Mouse (Mus musculus): ENCODE measurements at regions not wholly inside any gene's neighbourhood (a gene's known extent, or its start where the extent isn't known, plus 50 kb on each side); places are given as distances from the start of the nearest gene placed in this dataset.
A peak's percentile ranks its signal among the peaks of the same experiment; 100 is the strongest.

DNA sequence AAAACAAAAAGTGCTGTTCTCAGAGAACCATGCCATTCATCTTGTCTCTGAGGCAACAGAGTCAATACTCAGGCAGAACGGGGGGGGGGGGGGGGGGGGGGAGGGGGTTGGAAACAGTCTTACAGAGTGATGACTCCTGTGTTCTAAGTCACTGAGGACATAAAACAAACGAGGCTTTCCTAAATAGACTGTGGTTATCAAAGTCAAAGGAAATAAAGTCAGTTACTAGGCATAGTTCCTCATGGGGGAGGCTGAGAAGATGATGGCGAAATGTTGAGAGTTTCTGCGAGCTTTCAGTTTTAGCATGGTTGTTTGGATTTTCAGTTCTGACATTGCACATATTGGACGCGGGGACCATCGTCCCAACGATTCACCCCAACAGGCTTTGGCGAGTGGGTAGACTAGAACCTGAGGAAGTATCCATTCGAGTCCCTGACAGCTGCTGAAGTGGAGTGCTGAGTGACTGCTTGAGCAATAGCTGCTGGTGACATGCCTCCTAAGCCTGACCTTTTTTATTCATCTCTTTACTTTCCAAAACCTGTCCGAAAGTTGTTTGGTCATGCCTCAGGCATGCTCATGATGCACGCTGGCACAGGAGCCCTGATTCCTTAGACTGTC, 109.2 kb upstream of the Serp2 start:
- H3K4me3 ChIP-seq, result no peak overlapping the region
- no peak for TF ChIP-seq CTCF (conservative IDR thresholded peaks at IDR 0.05)
- H3K27ac ChIP-seq, result no peak overlapping the region
- no peak for DNase-seq (ENCODE audit: low spot score in 2 of 2)

DNA sequence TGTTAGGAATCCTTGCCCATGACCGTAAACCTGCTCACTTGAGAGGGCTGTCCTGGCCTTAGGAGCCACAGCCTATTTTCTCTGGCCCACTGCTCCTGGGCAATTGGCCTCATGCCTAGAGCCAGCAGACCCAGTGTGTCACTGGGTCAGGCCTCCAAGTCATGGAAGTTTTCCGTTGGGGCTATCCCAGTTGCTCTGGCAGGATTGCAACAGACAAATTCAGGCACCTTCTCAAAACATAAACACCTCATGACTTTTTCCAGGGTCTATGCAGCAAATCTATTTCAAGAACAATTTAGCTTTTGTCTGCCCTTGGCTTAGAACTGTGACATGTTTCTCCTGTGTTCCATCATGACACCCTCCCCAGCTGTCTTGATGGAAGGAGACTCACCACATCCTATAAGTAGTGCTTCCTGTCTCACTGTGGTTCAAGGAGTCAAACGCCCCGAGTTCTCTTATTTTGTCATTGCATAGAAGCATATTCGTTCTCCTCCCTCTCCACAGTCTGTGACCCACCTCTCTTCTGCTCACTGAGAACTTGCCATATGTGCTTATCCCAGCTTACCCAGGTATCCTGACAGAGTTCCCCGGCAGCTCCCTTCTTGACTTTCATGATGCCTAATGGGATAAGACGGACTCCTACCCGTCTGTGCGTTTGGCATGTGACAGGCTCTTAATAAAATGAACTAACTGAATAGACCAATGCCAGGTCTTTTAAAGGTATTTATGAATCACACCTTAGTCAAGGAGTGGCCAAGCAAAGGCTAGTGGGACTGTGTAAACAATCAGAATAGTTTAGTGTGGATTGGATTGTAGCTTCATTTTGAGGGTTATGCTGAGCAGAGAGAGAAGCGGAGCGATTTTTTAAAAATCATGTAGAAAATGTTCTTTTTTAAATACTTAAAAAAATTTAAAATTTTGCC, 108.2 kb upstream of the Serp2 start:
- no peak for DNase-seq (ENCODE audit: low spot score in 2 of 2)
- Histone ChIP-seq H3K27ac (no peak overlapping the region), H3K4me3 (no peak overlapping the region)
- TF ChIP-seq CTCF (conservative IDR thresholded peaks at IDR 0.05), result no peak

DNA sequence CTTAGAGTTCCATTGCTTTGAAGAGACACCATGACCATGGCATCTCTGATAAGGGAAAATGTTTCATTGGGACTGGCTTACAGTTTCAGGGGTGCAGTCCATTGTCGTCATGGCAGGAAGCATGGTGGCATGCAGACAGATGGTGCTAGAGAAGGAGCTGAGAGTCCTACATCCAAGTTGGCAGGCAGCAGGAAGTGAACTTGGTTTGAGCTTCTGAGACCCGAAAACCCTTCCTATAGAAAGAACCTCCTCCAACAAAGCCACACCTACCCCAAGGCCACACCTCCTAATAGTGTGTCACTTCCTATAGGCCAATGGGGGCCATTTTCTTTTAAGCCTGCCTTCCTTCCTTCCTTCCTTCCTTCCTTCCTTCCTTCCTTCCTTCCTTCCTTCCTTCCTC, 107.1 kb upstream of the Serp2 start:
- Histone ChIP-seq H3K27ac (no peak overlapping the region), H3K4me3 (no peak overlapping the region)
- DNase-seq (ENCODE audit: low spot score in 2 of 2), result no peak
- no peak for TF ChIP-seq CTCF (conservative IDR thresholded peaks at IDR 0.05)

DNA sequence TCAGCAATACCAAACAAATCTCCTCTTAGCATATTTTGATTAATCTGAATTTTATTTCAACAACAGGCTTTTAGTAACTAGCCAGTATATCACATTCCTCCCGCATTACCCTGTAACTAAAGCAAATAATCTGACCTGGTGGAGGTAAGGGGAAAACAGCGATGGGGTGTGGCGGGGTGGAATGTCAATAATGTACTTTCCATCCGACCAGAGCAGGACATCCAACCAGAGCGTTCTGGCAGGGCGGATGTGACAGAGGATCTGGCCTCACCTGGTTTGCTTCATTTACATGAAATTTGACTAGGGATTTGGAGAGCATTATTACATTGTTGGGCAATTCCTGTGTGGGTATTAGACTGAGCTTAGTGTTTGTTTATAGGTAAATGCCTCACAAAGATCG, 106.2 kb upstream of the Serp2 start:
- no peak for TF ChIP-seq CTCF (conservative IDR thresholded peaks at IDR 0.05)
- H3K4me3 ChIP-seq, result no peak overlapping the region
- no peak for DNase-seq (ENCODE audit: low spot score in 2 of 2)
- H3K27ac ChIP-seq, result no peak overlapping the region

DNA sequence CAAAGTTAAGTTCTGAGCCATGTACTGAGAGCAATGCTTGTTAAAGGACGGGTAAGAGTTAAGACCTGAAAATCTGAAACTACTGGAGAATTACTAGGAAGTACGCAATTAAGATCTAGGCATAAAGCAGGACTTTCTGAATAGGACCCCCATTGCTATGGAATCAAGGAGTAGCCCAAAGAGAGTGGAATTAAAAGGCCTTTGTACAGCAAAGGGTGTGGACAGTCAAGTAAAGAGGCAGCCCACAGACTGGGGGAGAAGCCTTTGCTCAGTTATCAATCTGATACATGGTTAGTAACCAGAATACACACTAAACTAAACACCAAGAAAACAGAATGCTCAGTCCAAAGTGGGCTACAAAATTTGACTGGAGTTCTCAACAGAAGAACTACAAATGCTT, 104.2 kb upstream of the Serp2 start:
- DNase-seq (ENCODE audit: low spot score in 2 of 2), result no peak
- no peak overlapping the region for H3K4me3 ChIP-seq
- no peak for TF ChIP-seq CTCF (conservative IDR thresholded peaks at IDR 0.05)
- H3K27ac ChIP-seq, result no peak overlapping the region

DNA sequence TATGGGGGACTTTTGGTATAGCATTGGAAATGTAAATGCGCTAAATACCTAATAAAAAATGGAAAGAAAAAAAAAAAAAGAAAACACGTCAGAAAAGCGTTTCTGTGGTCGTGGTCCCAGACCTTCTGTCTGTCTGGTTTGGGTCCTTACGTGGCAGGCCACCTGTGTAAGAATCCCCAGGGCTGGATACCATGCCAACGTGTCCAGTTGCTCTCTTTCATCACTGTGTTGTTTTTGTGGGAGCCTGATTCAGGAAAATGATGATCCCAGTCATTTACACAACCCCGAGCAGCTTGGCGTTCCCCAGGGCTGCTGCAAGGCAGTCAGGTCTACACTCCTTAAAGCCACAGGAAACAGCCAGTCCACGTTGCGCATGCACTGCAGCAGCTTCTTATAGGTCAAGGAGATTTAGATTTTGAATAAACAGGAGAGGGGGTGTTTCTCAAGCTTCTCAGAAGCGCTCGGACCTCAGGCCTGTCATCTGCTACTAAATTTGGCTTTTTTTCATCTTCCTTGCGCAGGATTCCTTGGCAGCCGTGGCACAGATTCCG, 102.3 kb upstream of the Serp2 start:
- Histone ChIP-seq H3K27ac (no peak overlapping the region), H3K4me3 (no peak overlapping the region)
- no peak for DNase-seq (ENCODE audit: low spot score in 2 of 2)

DNA sequence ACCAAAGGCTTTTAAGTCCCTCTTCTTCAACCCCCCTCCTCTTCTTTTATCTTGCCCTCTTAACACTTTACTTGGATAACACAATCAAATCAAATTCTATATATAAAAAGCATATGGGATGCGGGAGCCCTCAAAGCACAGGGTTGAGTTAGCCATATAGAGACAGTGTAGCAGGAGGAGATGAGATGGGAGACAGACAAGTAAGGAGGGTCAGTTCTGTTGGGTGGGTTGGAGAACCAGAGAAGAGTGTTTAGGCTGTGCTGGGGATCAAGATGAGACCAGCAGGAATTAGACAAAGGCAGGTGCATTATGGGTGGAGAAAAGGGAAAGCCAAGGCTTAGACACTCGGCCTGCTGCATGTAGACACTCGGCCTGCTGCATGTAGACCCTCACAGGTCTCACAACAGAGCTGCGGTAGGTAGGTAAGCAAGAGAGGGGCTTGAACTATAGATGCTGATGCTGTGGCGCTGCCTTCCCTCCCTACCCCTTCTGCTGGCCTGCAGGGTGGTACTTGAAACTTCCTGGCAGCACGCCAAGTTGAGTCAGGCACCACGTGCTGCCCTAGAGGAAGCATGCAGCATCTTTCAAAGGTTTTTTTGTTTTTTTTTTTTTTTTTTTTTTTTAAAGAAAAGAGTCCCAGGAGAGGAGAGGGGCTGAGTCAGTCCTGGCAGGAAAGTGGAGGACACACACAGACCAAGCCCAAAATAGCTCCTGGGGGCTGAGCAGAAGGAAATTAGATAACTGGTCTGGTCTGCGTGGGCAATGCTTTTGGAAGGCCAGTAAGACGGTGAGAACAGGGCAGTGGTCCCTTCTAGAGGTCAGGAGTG, 101.3 kb upstream of the Serp2 start:
- no peak for DNase-seq (ENCODE audit: low spot score in 2 of 2)
- peak; percentile 48 for TF ChIP-seq CTCF (conservative IDR thresholded peaks at IDR 0.05)

More for the DNA sequence above, 102.3 kb upstream of the Serp2 start:
- TF ChIP-seq CTCF (conservative IDR thresholded peaks at IDR 0.05), result no peak

DNA sequence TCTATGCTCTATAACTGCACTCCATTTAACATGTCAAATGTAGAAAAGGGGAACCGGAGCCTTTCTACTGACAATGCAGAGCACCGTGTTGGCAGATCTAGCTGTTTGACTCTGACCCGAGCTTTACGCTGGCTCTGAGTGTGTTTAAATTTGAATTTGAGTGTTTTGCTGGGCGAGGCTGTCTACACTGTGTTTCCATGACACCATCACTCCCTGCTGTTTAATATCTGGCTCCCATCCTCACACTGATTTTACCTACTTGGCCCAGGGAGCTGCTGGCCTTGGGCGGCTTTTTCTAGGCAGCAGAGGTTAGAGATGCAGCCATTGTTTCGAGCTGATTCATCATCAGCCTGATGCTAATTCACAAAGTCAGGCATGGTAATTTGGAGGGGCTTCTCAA, 100.7 kb upstream of the Serp2 start:
- no peak overlapping the region for H3K4me3 ChIP-seq
- TF ChIP-seq CTCF (conservative IDR thresholded peaks at IDR 0.05), result no peak
- DNase-seq (ENCODE audit: low spot score in 2 of 2), result no peak
- peak overlapping the region; percentile 28 for H3K27ac ChIP-seq

More for the DNA sequence above, 101.3 kb upstream of the Serp2 start:
- peak overlapping the region; percentile 28 for H3K27ac ChIP-seq
- H3K4me3 ChIP-seq, result no peak overlapping the region

DNA sequence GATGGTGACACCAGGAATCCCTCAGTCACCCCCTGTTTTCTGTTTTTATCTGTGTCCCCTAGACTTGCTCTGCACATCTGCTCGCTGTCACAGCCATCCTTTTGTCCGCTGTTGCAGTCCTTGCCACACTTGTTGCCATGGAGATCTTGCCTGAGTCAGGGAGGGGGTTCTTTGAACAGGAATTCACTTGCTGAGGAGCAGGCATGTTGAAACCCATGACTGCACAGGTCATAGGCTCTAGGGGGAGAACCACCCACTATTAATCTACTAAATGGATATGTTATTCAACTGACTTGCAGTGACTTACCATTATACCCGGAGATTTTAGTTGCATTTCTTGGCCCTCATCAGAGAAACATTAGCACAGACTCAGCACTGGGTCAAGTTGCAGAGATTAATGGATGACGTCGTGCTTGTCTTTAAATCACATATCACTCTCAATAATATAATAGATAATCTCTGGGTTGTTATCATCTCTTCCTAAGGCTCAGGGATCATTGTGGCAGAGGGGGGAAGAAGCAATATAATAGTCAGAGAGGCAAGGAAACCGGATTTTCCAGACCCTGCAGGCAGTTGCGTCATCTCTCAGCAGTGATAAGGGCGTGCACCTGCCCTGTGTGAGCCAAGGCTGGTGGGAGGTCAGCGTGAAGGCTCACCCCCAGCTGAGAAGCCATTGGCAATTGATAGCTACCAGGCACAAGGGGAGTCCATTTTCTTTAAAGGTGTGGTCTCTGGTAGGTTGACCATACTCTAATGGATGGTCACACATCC, 95.9 kb upstream of the Serp2 start:
- Histone ChIP-seq H3K4me3 (no peak overlapping the region), H3K27ac (no peak overlapping the region)
- DNase-seq (ENCODE audit: low spot score in 2 of 2), result no peak
- no peak for TF ChIP-seq CTCF (conservative IDR thresholded peaks at IDR 0.05)

DNA sequence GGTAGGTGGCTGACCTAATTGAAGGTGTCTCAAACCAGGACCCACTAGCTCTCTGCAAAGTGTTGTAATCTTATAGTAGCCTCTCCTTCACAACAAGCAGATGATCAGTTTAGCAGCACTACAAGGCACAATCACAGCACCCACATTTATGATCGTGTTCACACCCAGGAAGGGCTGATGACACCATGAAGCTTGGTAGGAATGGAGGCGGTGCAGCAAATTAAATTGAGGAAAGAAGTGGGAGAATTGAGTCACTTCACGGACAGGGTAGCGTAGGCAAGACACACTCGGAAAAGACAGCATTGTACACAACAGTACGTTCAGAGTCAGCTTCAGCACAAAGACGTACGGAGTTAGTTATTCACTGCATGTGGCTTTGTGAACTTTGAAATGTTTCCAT, 94.4 kb upstream of the Serp2 start:
- no peak for TF ChIP-seq CTCF (conservative IDR thresholded peaks at IDR 0.05)
- DNase-seq (ENCODE audit: low spot score in 2 of 2), result no peak
- no peak overlapping the region for H3K4me3 ChIP-seq
- no peak overlapping the region for H3K27ac ChIP-seq

DNA sequence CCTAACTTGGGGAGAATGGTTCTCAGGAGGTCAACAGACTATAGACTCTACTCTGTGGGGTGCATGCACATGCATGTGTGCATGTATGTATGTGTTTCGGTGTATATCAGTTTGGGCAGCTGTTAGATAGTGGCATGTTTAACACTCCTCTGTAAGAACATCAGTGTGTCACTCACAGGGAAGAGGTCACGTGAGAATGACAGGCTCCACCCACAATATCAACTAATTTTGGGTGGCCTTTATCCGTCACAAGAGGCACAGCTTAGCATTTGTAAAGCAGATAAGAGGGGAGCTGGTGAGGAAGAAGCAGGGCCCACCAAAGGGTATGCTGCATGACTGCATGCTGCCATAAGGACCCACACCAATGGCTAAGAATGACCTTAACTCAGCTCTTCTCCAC, 93.2 kb upstream of the Serp2 start:
- no peak for DNase-seq (ENCODE audit: low spot score in 2 of 2)
- H3K27ac ChIP-seq, result no peak overlapping the region
- H3K4me3 ChIP-seq, result no peak overlapping the region
- no peak for TF ChIP-seq CTCF (conservative IDR thresholded peaks at IDR 0.05)

DNA sequence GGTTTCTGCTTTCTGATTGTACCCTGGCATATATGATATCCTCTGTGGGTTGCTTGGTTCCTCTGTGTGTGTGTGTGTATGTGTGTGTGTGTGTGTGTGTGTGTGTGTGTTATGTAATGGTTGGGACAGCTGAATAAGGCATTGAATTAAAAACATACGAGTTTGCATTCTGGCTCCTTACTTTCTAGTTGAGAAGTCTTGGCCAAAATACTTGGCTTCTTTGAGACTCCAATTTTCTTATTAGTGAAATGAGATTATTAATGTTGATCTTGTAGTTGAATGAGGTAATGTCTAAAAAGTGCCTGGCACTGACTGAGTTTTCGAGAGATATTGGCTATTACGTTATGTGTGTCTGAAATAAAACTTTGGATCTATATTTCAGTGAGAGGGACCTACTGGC, 88.0 kb upstream of the Serp2 start:
- Histone ChIP-seq H3K27ac (no peak overlapping the region), H3K4me3 (no peak overlapping the region)
- TF ChIP-seq CTCF (conservative IDR thresholded peaks at IDR 0.05), result no peak
- DNase-seq (ENCODE audit: low spot score in 2 of 2), result no peak

All from layer of hippocampus, adult 2 months (tissue).